Mouse (Mus musculus) thymus, postnatal 0 days (tissue): ENCODE measurements around the gene Safb2. TPM values are rescaled to one million over a fixed set of nuclear protein-coding genes. Genes with fewer than 3 reads are reported as not detected.

Experiments
- DNase-seq: peaks from one replicate; pipeline ENCODE4 v3.0.0-alpha.2; 2015; ENCODE audit warnings: low spot score
- polyA plus RNA-seq: library from polyadenylated mRNA; unstranded; fragments of >200 nt; fragmentation: Nextera tagmentation; extraction: Ambion mirVana; gene quantifications from 2 replicates; pipeline ENCODE4 v1.2.1, GENCODE M21; 2015

Gene Safb2
- polyA plus RNA-seq, 1 experiment from 2014 or later = 74.6 TPM

- peak; percentile 95 for DNase-seq
These were observed 25.2 kb upstream of the Safb2 start, which contains the start of gene 2410015M20Rik for GRCm38 (mm10) chr17:56609452-56610171. TSS of gene 2410015M20Rik (minus strand) at chr17:56609771.

GRCm38 (mm10) chr17:56608699-56609098, 24.3 kb upstream of the Safb2 start:
- DNase-seq = no peak

- no peak for DNase-seq
These were observed 23.2 kb upstream of the Safb2 start for GRCm38 (mm10) chr17:56607521-56608062.

GRCm38 (mm10) chr17:56605431-56605830, 21.0 kb upstream of the Safb2 start:
- DNase-seq = no peak

- DNase-seq = no peak
These were observed 20.0 kb upstream of the Safb2 start for GRCm38 (mm10) chr17:56604422-56604821.

GRCm38 (mm10) chr17:56604070-56604380, 19.6 kb upstream of the Safb2 start:
- no peak for DNase-seq

GRCm38 (mm10) chr17:56603186-56604069, 19.0 kb upstream of the Safb2 start:
- DNase-seq = no peak

GRCm38 (mm10) chr17:56593527-56594271, 9.3 kb upstream of the Safb2 start:
- DNase-seq = no peak

- no peak for DNase-seq
These were observed 8.2 kb upstream of the Safb2 start for GRCm38 (mm10) chr17:56592553-56592952.

- DNase-seq = no peak
These were observed 4.5 kb upstream of the Safb2 start for GRCm38 (mm10) chr17:56588921-56589320.

- no peak for DNase-seq
These were observed 3.4 kb upstream of the Safb2 start for GRCm38 (mm10) chr17:56587773-56588172.

GRCm38 (mm10) chr17:56585171-56585821, 911 bp upstream of the Safb2 start:
- DNase-seq = no peak

- no peak for DNase-seq
These were observed 651 bp downstream of the Safb2 start for GRCm38 (mm10) chr17:56583611-56584256.

GRCm38 (mm10) chr17:56583071-56583470, 1.3 kb downstream of the Safb2 start:
- no peak for DNase-seq

- DNase-seq = no peak
These were observed 11.4 kb downstream of the Safb2 start for GRCm38 (mm10) chr17:56572939-56573338.

- no peak for DNase-seq
These were observed 12.2 kb downstream of the Safb2 start for GRCm38 (mm10) chr17:56572154-56572553.

- DNase-seq = no peak
These were observed 14.1 kb downstream of the Safb2 start for GRCm38 (mm10) chr17:56570287-56570686.

GRCm38 (mm10) chr17:56567370-56567769, 17.0 kb downstream of the Safb2 start:
- no peak for DNase-seq

- no peak for DNase-seq
These were observed 17.5 kb downstream of the Safb2 start for GRCm38 (mm10) chr17:56566918-56567317.

- DNase-seq = no peak
These were observed 18.1 kb downstream of the Safb2 start for GRCm38 (mm10) chr17:56566293-56566692.
